Mouse (Mus musculus) adrenal gland, adult 18-20 months (tissue): Measurements from ENCODE around the gene Otogl. TPM values are rescaled to one million over a fixed set of nuclear protein-coding genes. Genes with fewer than 3 reads are reported as not detected.
A peak's percentile ranks its signal among the peaks of the same experiment; 100 is the strongest.

Source experiments
- DNase-seq, 2 experiments: peaks; one replicate each; pipeline ENCODE4 v3.0.0; 2021 to 2022; ENCODE audit warnings: low spot score in 2 of 2
- total RNA-seq, 2 experiments: library from RNA; stranded (reverse); gene quantifications; 1 replicate in 1 of 2; 2 replicates in 1 of 2; pipeline ENCODE4 v1.2.3; 2021

Otogl gene
- total RNA-seq, 2 experiments from 2014 or later, result 0.23 to 0.45 TPM

DNA sequence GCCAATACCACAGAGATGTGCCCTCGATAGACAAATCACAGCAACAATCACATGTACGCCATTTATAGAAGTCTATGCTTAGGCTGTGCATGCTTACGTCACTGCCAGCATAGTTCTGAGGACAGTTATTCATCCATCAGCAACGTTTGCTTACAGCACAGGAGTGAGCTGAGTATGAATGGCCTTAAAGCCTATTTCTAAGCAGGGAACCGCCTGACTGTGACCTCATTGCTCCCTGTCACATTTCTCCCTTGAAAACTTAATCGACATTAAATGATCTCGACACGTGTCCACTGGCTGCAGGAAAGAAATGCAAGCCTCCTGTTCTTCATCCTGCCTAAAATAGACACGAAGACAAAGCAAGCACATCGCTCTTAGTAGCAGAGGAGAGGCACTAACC lies 5.5 kb downstream of the Otogl start:
- no peak for DNase-seq

DNA sequence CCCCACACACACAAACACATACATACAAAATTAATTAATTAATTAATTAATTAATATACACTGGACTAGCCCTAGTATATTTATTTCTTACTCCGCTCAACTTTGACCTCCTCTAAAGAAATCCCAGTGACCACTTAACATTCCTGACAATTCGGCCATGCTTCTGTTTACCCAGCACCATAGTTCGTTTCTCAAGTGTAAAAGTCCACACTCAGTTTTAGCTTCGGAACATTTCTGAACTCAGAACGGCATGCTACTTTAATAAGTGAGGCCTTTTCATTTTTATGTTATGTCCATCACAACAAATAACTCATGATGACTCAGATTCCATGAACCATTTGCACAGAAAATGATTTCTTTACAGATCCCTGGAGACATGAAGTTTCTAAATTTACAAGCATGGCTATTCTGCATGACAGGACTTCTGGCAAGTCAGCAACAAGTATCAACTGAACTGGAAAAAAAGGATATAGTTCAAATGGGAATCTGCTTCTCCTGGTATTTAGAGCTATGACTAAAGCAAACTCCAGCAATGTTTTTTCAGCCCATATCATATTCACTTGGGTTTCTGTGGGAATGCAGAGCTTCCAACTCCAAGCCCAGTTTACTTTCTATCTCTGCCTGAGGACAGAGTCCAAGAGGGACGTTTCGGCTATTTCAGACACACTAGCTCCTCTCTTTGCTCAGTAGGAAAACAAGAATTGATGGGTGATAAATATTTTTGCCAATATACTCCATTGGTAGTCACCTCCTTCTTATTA lies 6.5 kb downstream of the Otogl start:
- DNase-seq, result no peak

DNA sequence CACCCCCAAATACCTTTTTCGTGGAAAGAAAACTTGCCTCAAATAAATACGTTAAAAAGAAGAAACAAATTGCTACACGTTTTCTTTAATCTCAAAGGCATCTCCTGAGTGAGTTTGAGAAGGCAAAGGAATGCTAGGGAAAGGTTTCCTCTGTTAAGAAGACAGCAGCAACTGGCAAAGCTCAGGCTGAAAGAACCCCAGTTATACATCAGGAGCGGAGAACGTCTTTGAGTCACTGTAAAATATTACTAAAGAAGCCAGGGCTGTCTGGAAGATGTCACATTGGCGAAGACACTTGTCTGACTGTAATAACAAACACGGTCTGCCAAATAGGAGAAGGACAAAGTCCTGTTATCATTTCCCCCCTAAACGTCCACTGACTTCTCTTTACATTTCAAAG lies 10.0 kb downstream of the Otogl start:
- no peak for DNase-seq

DNA sequence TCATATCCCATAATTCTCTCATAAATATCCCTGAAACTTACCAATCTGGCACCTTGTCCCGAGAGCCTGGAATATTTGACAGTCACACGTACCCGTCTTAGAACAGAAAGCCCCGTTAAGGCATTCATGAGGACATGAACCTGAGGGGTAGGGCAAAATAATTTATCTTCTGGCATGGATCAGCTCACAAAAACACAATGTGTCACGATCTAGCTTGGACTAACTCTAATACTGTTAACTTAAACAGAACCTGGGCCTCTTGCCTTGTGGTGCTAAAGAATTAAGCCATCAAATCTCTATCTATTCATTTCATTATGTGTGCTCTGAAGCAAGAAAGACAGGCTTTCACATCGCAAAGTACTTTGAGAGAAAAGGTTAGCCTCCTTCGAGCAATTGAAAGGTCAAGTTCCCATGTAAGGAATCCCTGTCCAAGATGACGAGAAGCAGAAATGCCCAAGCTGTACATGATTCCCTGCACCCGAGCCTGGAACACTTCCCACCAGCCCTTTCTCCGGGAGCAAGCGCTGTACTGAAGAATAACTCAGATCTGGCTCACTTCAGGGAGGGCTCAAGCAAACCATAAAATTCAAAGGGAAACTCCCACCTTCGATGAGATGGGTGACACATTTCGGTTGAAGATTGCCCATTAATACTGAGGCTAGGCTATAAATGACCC lies 10.6 kb downstream of the Otogl start:
- DNase-seq, result no peak

DNA sequence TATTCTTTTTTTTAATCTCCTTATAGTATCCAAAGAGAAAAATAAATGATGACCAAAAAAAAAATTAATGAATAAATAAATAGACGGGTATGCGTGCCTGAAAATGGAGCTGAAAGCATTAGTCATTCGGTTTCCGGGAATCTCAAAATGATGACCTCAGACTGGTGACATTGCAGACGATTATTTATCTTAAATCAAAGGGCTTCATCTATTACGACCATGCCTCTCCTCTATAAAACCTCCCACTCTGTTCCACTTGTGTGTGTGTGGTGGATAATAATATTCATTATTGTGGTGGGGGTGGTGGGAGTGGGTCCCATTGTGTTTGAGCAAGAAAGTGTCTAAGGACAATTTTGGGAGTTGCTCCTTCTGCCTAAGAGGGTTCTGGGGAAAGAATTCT lies 12.0 kb downstream of the Otogl start:
- no peak for DNase-seq

DNA sequence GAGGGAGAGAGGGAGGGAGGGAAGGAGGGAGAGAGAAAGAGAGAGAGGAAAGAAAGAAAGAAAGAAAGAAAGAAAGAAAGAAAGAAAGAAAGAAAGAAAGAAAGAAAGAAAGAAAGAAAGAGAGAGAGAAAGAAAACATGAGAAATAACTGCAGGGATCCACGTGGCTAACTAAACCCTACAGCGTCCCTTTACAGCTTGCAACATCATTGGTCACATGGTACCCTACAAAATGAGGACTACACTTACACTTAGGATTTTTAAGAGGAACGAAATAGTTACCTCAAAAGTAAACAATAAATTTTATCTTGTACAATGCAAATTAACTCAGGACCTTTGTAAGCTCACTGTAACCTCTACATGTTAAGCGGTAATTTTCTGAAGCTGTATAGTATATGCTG lies 15.8 kb downstream of the Otogl start:
- no peak for DNase-seq

DNA sequence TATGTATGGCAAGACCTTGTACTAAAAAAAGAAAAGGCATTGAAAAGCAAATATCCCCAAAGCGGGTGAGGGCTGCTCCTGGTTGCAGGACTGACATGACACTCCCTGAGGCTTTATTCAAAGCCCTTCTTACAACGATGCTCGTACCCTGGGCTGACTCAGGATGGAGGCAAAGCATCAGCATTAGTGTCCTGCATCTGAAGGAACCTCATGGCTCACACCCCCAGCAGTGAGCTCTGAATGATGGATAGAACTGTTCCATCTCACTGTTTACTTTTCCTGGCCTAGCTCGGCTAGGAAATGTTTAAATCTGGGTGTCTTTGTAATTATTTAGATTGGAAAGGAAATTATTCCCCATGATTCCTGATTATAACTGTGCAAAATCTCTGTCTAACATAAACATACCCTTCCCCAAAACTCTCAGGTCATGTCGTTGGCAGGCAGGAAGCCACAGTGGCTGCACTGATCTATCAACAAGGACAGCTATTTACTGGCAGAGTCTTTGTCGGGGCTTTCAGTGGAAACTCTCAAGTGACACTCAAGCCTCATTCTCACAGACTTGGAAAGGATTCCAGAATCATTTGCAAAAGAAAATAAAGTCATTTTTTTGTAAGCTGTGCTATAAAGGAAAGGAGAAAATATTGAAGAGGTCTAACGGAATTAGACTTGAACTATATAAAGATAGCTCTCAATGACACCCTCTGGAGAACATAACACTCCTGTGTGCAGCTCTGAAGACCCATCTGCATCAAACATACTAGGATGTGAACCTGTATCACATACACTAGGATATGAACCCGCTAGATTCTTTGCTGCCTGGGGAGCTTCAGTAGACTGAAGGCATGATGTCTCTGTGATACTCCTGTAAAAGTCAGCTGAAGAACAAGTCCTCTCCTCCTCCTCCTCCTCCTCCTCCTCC lies 17.0 kb downstream of the Otogl start:
- no peak for DNase-seq

DNA sequence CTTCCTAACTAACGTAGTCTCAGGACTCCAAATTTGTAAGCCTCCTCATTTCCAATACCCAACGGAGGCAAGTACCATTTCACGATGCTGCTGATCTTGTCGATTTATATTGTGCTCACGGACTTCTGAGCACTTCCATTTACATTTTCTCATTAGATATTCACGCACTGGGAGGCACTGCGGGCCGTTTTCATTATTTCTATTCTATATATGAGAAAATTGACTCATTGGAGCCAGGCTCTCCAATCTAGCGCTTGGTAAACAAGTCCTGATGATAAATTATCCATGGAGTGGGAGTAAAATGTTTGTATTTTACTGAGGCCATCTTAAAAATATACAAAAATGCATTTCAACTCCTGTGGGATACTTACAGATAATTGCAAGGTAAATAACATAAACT lies 21.5 kb downstream of the Otogl start:
- no peak for DNase-seq

DNA sequence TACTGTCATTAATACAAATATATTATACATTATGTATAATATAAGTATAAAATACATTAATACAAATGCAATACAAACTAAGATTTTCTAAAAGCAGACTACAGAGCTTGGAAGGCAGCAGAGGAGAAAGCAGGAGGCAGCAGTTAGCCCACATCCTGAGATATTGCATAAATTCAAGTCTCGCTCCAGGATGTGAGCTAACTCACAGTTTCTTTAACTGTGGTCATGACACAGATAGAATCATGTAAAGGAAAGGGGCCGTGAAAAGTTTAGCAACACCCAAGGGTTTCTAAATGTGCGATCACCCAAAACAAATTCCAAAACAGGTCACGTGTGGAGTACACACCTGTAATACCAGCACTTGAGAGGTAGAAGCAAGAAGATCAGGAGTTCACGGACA lies 39.4 kb downstream of the Otogl start:
- no peak for DNase-seq

DNA sequence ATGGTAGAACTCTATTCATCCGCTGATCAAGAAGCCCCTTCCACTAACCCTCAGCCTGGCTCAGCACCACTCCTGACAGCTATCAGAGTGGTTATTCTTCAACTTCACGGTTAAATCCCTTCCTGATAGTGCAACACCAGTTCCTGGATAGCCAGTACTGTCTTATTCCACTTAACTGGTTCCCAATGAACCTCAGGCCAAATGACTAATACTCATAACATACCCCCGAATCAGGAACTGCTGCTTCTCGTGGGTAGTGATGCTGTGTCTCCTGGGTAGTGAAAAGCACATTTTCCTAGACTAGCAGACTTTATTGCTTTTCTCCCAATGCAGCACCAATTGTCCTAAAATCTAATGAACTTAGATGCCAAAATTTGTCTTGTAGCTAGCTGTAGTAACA lies 39.8 kb downstream of the Otogl start:
- DNase-seq, result no peak

DNA sequence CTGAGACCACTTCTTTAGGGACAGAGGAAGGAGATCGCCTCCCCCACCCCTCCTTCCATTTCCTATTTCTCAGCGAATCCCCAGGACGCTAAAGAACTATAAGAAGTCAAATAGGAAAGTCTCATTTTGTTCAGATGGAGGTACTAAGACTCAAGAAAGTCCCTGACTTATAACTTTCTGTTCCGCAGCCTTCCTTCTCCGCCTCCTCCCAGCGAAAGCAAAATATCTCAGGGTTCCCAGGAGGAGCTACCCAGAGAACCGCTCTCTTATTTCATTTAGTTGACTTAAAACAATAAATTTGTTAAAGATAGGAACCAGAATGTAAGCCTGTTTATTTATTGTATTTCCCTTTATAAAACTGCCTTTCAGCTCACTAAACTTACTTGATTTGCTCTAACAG lies 41.4 kb downstream of the Otogl start:
- no peak for DNase-seq

DNA sequence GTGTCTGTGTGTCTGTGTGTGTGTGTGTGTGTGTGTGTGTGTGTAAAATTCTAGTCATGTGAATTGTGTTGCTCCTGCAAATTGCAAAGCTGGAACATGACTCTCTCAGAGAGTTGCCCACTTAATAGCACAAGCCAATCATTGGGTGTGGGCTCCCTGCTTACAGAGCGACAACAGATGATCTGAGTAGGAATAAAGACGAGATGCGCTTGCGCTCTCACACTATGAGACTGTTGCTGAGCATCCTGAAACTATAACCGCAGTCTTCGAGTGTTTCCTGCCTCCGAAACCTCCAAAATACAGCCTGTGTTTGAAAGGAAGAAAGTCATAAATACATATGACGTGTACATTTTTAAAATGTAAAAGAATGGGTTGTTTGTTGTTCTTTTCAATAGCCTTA lies 43.0 kb downstream of the Otogl start:
- no peak for DNase-seq

DNA sequence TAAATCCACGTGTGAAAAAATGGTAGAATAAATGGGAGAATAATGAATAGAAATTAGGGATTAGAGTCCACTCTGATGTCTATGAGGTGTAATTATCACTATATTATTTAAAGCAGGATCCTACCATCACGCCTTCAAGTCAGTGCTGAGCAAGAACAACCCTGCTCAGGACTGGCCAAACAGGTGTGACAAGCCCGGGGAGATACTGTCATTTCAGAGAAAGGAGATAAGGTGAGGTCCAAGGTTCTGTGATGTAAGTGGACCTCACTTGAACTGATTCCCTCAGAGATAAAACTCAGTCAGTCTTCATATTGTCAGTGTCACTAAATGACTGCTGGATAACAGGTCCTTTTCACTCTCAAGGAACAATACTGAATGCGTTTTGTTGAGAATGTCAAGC lies 44.5 kb downstream of the Otogl start:
- no peak for DNase-seq

DNA sequence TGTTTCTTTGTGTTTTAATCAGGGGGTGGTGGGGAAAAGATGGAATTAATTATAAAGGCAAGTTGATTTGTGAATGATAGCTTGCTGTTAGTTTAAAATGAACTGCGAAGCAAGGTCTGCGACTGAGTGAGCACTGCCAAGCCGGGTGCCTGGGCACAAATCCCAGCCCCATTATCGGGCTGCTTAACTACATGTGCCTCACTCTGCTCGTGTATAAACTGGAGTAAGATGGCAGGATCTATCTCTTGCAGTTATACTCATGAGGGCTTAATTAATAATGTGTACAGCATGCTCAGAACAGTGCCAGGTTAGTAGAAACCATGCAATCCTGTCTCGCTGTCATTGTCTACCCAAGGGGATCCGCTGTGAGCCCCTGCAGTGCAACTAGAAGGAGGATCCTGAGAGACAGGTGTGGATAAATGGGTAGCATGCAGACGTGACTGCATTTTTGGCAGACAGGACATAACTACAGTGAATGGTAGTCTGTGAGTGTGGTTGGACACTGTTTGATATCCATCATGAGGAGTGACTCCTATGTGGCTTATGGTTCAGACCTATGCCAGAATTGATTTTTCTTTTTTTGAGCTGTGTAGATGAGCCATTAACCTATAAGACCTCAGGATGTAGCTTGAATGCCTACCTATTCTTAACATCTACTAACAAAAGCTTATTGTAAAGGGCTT lies 51.6 kb downstream of the Otogl start:
- no peak for DNase-seq

DNA sequence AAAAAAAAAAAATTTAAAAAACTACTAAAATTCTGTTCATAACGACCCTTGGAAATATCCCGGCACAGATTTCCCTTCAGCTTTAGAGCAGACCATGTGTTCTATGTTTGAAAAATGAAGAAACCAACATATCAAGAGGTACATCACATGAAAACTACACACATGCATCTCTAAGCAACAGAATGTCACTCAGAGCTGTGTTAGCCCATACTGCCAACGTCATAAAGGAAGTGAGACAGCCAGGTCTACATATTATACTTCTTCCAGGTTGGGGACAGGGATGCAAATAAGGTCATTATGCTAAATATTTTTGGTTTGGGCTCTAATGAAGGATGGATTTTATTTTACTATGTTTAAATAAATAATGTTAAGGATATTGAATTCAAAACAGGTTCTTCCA lies 52.7 kb downstream of the Otogl start:
- DNase-seq, result no peak

DNA sequence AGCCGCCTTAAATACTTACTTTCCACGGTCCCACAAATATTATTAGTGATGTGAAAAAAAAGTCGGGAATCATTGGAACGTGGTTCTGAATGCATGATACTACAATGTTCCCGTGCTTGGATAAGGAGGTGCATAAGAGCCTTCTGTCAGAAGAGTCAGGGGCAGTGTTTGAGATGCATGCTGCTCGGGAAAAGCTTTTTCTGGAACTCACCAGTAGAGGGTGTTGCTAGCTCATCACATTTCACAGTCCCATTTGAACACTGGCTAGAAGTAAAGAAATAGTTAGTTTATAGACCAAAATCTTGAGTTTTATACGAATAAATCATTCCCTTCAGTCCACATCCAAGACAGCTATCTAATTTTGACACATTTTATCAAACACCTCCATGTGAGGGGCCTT lies 53.2 kb downstream of the Otogl start:
- DNase-seq, result peak in 1 of 2 experiments; percentile 10

DNA sequence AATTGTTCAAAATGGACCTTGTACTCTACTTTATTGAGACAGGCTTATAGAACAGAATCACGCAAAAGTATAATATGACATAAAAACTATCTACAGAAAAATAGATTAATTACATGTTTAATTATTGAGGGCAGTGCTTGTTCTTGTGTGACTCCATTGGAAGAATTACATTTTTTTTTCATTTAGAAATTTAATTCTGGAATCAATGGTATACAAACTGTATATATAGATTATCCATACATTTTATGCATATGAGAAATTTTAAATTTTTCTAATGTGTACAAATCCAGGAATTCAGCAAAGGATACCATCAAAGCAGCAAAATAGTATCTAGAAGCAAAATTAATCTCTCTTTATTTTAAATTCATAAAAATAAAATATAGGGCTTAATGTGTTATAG lies 67.0 kb downstream of the Otogl start:
- DNase-seq, result no peak

DNA sequence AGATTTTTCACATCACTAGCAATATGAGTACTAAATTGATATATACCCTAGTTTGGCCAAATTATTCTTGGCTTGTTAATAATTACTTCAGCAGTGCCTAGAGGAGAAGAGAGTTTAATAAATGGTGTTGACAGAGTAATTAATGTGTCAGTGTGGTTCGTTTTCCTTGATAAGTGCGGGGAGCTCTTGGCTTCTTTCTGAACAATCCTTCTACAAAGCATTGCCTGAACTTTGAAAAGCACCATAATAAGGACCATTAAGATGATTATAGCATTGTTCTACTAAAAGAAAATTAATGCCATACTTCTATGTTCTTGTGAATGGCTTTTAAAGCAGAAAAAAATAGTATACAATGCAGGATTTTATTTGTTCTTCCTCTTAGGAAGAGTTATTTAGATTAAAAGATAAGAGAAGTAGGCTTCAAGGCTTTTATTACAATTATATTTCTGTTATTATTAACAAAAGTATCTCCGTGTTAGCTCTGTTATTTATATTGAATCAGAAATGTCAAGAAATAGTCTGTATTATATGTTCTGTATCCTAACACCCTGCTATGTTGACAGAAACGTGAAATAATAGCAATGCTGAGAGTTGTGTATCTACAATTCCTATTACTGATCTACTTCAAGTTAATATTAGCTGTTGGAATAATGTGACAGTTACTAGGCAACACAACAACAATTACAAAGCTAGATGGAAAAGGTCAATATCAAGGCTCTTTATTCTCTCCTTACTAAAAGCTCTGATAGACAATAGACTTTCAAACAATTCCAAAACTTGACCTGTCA lies 77.3 kb downstream of the Otogl start:
- DNase-seq, result no peak

DNA sequence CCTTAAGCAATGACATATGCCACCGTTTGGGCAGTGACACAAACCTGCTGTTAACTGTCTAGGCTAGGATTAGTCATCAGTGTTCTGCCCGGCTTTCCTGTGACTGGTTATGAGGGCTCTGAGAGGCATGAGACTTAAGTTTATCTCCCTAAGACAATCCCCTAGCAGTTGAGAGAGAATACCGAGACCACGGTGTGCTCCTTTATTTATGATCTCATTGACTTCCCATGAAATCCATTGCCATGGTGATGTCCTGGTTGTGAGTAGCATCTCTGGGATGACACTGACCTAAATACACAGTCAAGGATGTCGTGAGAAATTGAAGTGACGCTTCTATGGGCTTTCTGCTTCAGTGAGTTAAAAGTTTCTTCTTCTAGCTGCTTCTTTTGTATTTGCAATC lies 82.8 kb downstream of the Otogl start:
- no peak for DNase-seq

DNA sequence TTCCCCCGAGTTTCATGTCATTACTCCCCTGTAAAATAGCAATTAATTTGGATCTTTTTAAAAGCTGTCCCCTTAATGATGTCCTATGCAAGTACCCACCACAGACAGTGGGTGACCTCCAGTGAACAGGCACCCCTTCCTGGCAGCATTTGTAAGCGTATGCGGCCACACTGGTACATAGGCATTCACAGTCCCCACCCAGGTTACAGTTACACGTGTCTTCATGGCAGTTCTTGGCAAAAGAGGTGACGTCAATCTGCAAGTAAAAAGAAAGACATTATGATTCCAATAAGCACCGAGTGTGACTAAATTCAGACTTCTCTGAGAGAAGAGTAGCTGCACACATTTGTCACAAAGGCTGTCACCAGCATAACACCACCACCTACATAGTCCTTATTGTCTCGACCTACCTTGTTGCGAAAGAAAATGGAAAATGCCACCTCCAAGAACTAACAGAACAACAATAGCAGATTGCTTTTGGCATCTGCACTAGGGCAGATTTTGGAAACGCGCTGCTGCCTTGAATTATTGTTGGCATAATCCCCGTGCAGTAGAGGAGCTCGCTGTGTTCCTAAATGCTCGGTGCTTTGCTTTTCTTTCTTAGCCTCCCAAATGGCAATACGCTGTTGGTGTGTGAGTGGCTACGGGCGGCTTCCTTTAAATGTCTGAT lies 98.0 kb downstream of the Otogl start:
- no peak for DNase-seq
